Mouse (Mus musculus) kidney, adult 2 months (tissue): ENCODE data around the gene Spocd1.

Source experiments
- CTCF ChIP-seq: fragments of 200-500 bp; conservative IDR thresholded peaks from 2 replicates; pipeline ENCODE4 v1.5.1; 2011; ENCODE audit warnings: low read depth, mild to moderate bottlenecking, control low read depth, low read length, moderate library complexity, mixed read lengths; ENCODE audit not compliant: insufficient read depth, insufficient read length
- POLR2A ChIP-seq: fragments of 200-500 bp; IDR thresholded peaks from one replicate; pipeline ENCODE4 v1.6.1; 2011; ENCODE audit warnings: low read depth, low read length, control low read depth

DNA sequence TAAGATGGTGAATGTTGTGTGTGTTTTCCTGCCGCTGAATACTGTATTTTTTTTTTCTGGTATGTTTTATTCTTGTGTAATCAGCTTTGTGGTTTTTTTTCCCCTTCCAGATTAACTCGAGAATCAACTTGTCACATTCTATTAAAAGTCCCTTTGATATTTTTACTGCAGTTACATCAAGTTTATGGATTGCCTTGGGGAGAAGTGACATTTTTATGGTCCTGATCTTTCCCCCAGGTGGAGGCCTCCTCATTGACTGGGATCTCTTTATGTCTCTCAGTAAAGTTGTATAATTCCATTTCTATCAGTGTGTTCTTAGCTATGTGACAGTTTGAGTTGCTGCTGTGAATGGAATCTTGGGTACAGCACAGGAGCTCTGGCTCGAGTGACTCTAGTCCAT is 20.2 kb upstream of the Spocd1 start:
- no peak for TF ChIP-seq CTCF
- no peak for TF ChIP-seq POLR2A
